Mouse (Mus musculus) T-helper 2 cell (primary cell): ENCODE measurements at regions not wholly inside any gene's neighbourhood (a gene's known extent, or its start where the extent isn't known, plus 50 kb on each side); places are given as distances from the start of the nearest gene placed in this dataset.

Source experiments
- in situ Hi-C: fragments of 300-600 bp; cut with MboI, MseI; formaldehyde crosslinking; loops from one replicate; pipeline ENCODE4 v1.15.1; 2025; ENCODE audit warnings: high pct_unique_total_duplicates

- in situ Hi-C loops = no loop called here
These were observed 170.8 kb upstream of the Gm49356 start for GRCm38 (mm10) chr15:58718282-58718681.

GRCm38 (mm10) chr15:58719410-58719809 is 169.7 kb upstream of the Gm49356 start:
- in situ Hi-C loops = no loop called here

DNA sequence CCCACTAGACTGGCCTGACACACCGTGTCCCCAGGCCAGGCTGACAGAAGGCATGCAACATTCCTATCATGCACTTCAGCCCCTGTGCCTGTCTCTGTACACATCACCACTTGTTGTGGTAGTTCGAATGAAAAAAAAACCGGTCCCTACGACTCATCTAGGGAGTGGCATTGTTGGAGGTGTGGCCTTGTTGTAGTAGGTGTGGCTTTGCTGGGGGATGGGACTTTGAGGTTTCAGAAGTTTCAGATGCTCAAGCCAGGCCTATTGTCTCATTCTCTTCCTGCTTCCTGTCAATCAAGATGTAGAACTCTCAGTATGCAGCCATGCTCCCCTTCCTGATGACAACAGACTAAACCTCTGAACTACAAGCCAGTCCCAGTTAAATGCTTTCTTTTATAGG is 162.1 kb upstream of the Gm49356 start:
- in situ Hi-C loops = loop anchor here (10.0 kb wide), 1 partner anchor 802 kb away; no protein-coding TSS in a partner anchor

DNA sequence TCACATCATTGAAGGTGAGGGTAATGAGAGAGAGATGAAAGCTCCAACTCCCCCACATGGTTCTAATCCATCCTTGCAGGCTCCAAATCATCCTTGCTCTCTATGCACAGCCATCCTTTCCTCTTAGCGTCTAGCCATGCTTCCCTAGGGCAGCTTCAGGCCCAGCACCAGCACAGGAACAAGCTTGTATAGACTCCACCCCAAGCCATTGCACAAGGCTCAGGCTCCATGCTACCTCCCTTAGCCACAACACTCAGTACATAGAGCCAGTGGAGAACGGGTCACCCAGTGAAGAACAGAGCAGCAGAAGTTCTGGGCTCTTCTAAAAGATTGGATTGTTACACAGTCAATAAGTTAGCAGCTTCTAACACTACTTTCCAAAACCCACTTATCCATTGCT is 160.8 kb upstream of the Gm49356 start:
- in situ Hi-C loops = loop anchor here (10.0 kb wide), 1 partner anchor 803 kb away; no protein-coding TSS in a partner anchor

DNA sequence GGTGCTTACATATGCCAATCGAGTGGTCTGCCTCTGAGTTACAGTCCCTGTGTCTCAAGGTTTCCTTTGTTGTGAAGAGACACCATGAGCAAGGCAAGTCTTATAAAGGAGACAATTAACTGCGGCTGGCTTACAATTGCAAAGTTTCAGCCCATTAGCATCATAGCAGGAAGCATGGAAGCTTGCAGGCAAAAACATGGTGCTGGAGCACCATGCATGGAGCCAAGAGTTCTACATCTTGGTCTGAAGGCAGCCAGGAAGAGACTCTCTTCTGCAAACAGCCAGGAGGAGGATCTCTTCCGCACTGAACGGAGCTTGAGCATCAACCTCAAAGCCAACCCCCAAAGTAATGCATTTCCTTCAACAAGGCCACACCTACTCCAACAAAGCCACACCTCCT is 158.2 kb upstream of the Gm49356 start:
- in situ Hi-C loops = no loop called here

GRCm38 (mm10) chr15:58731346-58731745 is 157.8 kb upstream of the Gm49356 start:
- in situ Hi-C loops = no loop called here

- in situ Hi-C loops = no loop called here
These were observed 157.0 kb upstream of the Gm49356 start for GRCm38 (mm10) chr15:58731952-58732642.
